Mouse (Mus musculus) v-Abl transformed pro-B cells (cell line): Measurements from ENCODE around the gene Llgl2.

ENCODE experiments used
- in situ Hi-C, 2 experiments: fragments of 400-800 bp; cut with MboI; formaldehyde crosslinking; loops; one replicate each; pipeline ENCODE4 v1.15.1; 2025; ENCODE audit not compliant: unreplicated experiment in 2 of 2

Llgl2 gene

GRCm38 (mm10) chr11:115859143-115859945 is 35.5 kb downstream of the Llgl2 start:
- in situ Hi-C loops = no loop called here

- in situ Hi-C loops = no loop called here
These were observed 40.0 kb downstream of the Llgl2 start for GRCm38 (mm10) chr11:115863895-115864294.

- in situ Hi-C loops = no loop called here
These were observed 45.5 kb downstream of the Llgl2 start for GRCm38 (mm10) chr11:115869393-115869792.

GRCm38 (mm10) chr11:115872437-115872836 is 48.6 kb downstream of the Llgl2 start:
- in situ Hi-C loops = loop anchor here in 1 of 2 experiments (5.0 kb wide), 1 partner anchor 145 kb away; no protein-coding TSS in a partner anchor

GRCm38 (mm10) chr11:115875935-115876334 is 52.1 kb downstream of the Llgl2 start:
- in situ Hi-C loops = loop anchor here (5.0 to 25.0 kb wide), 2 partner anchors 154 to 936 kb away; no protein-coding TSS in a partner anchor

GRCm38 (mm10) chr11:115876438-115876837 is 52.6 kb downstream of the Llgl2 start:
- in situ Hi-C loops = loop anchor here (5.0 to 25.0 kb wide), 2 partner anchors 154 to 936 kb away; no protein-coding TSS in a partner anchor

- in situ Hi-C loops = loop anchor here (5.0 to 25.0 kb wide), 2 partner anchors 155 to 935 kb away; no protein-coding TSS in a partner anchor
These were observed 53.4 kb downstream of the Llgl2 start for GRCm38 (mm10) chr11:115877174-115877755.

GRCm38 (mm10) chr11:115878071-115878470 is 54.2 kb downstream of the Llgl2 start:
- in situ Hi-C loops = loop anchor here (5.0 to 25.0 kb wide), 2 partner anchors 156 to 934 kb away; no protein-coding TSS in a partner anchor

GRCm38 (mm10) chr11:115881002-115881401 is 57.2 kb downstream of the Llgl2 start:
- in situ Hi-C loops = loop anchor here in 1 of 2 experiments (25.0 kb wide), 1 partner anchor 931 kb away; no protein-coding TSS in a partner anchor

GRCm38 (mm10) chr11:115883251-115883650 is 59.4 kb downstream of the Llgl2 start:
- in situ Hi-C loops = loop anchor here in 1 of 2 experiments (25.0 kb wide), 1 partner anchor 929 kb away; no protein-coding TSS in a partner anchor

- in situ Hi-C loops = loop anchor here in 1 of 2 experiments (25.0 kb wide), 1 partner anchor 928 kb away; no protein-coding TSS in a partner anchor
These were observed 60.5 kb downstream of the Llgl2 start for GRCm38 (mm10) chr11:115884361-115884760.

GRCm38 (mm10) chr11:115885281-115885680 is 61.4 kb downstream of the Llgl2 start:
- in situ Hi-C loops = loop anchor here in 1 of 2 experiments (25.0 kb wide), 1 partner anchor 927 kb away; no protein-coding TSS in a partner anchor

GRCm38 (mm10) chr11:115886446-115886845 is 62.6 kb downstream of the Llgl2 start:
- in situ Hi-C loops = loop anchor here in 1 of 2 experiments (25.0 kb wide), 1 partner anchor 926 kb away; no protein-coding TSS in a partner anchor

- in situ Hi-C loops = loop anchor here in 1 of 2 experiments (25.0 kb wide), 1 partner anchor 924 kb away; no protein-coding TSS in a partner anchor
These were observed 64.2 kb downstream of the Llgl2 start for GRCm38 (mm10) chr11:115888020-115888419.

GRCm38 (mm10) chr11:115889159-115889558 is 65.3 kb downstream of the Llgl2 start:
- in situ Hi-C loops = loop anchor here in 1 of 2 experiments (25.0 kb wide), 1 partner anchor 923 kb away; no protein-coding TSS in a partner anchor

GRCm38 (mm10) chr11:115892213-115892612 is 68.4 kb downstream of the Llgl2 start:
- in situ Hi-C loops = loop anchor here in 1 of 2 experiments (25.0 kb wide), 1 partner anchor 920 kb away; no protein-coding TSS in a partner anchor

GRCm38 (mm10) chr11:115893071-115893470 is 69.2 kb downstream of the Llgl2 start:
- in situ Hi-C loops = loop anchor here in 1 of 2 experiments (25.0 kb wide), 1 partner anchor 919 kb away; no protein-coding TSS in a partner anchor

- in situ Hi-C loops = loop anchor here in 1 of 2 experiments (25.0 kb wide), 1 partner anchor 917 kb away; no protein-coding TSS in a partner anchor
These were observed 71.1 kb downstream of the Llgl2 start for GRCm38 (mm10) chr11:115894755-115895520.

- in situ Hi-C loops = loop anchor here in 1 of 2 experiments (25.0 kb wide), 1 partner anchor 914 kb away; no protein-coding TSS in a partner anchor
These were observed 74.6 kb downstream of the Llgl2 start for GRCm38 (mm10) chr11:115898446-115898845.

GRCm38 (mm10) chr11:115898886-115899285 is 75.0 kb downstream of the Llgl2 start:
- in situ Hi-C loops = loop anchor here in 1 of 2 experiments (25.0 kb wide), 1 partner anchor 913 kb away; no protein-coding TSS in a partner anchor
